Mouse (Mus musculus) CD4-positive naive resting alpha-beta T cell, adult 57 days (primary cell): ENCODE data around the gene Vps4a. TPM values are rescaled to one million over a fixed set of nuclear protein-coding genes. Genes with fewer than 3 reads are reported as not detected.

ENCODE experiments used
- total RNA-seq: library from RNA; stranded (reverse); gene quantifications from one replicate; pipeline ENCODE4 v1.2.4, GENCODE M21; 2023

Gene Vps4a
- total RNA-seq: 53.4 TPM

GRCm38 (mm10) chr8:107030650-107031576 is at the start of gene Vps4a:
Gene Vps4a, plus strand, starts transcription at chr8:107031222.

DNA sequence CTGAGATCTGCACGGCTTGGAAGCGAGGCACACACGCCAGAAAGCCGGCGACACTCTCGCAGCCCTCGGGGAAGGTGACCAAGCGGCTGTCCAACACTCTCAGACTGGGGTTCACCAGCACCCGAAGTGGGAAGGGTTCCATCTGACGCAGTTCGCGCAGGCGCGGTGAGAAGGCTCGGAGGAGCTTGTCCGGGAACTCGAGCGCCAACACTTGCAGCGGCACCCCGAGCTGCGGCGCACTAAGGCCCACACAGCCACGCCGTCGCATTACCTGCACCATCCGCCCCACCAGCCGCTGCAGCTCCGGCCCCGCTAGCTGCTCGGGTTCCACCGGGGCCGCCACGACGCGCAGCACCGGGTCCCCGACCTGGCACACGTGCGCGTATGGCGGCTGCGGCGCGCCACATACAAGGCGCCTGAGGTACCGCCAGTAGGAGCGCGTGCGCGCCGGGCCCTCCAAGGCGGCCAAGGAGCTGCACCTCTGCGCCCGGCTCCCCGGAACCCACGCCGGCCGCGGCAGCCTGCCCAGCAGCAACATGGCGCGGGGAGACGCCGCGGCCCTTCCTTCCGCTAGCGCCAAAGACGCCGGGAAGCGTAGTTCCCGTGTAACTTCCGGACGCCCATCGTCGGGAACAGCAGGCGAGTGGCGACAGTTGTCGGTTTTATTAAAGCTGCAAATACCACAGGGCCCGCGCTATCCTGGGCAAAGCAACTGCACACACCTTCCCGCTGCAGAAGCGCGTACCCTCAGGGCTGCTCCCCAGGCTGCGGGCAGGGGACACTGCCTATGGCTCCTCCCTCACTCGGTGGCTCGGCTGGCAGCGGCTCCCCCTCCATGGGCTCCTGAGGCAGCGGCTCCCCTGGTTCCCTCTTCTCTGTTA is 17.3 kb downstream of the Vps4a start, which contains the start of gene Pdf:
Gene Pdf, minus strand, starts transcription at position 554 of the 881 bp plus-strand sequence.

DNA sequence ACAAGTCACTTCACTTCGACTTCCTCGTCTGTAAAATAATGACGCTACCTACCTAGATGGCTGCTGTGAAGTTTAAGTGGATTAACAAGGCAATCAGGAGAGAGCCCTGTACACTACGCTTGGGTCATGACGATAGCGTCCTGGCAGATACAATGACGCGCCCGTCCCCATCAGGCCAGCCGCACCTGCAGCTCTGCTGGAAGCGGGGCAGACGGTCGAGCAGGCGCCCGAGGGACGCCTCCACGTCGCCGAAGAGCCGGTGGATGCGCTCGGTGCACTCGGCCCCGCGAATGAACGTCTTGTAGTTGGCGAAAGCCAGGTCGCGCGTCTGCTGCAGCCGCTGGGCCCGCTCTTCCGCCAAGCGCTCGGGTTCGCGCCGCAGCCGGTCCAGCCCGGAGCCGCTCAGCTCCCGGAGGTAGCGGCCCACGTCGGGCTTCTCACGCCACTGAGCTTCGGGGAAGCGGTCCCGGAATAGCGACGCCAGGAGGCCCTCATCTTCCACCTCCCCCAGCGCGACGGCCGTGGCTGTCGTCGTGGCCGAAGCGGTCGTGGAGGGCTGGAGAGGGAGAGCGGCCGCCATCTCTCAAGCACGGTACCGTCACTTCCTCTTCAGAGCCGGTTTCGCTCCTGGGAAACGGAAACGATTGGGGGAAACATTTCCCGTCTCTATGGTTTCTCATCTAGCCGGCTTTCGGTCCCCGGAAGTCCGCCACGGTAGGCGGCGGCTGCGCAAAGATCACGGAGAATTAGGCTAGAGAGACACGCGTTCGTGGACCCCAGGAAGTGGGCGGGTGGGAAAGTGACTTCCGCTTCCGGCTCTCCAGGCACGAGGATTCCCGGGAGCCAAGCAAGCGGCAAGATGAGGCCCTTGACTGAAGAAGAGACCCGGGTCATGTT is 25.3 kb downstream of the Vps4a start, which contains the start of the genes Cog8 and Nip7:
Gene Cog8, minus strand, starts transcription at position 614 of the 897 bp plus-strand sequence.
Gene Nip7, plus strand, starts transcription at position 802 of the 897 bp plus-strand sequence.

DNA sequence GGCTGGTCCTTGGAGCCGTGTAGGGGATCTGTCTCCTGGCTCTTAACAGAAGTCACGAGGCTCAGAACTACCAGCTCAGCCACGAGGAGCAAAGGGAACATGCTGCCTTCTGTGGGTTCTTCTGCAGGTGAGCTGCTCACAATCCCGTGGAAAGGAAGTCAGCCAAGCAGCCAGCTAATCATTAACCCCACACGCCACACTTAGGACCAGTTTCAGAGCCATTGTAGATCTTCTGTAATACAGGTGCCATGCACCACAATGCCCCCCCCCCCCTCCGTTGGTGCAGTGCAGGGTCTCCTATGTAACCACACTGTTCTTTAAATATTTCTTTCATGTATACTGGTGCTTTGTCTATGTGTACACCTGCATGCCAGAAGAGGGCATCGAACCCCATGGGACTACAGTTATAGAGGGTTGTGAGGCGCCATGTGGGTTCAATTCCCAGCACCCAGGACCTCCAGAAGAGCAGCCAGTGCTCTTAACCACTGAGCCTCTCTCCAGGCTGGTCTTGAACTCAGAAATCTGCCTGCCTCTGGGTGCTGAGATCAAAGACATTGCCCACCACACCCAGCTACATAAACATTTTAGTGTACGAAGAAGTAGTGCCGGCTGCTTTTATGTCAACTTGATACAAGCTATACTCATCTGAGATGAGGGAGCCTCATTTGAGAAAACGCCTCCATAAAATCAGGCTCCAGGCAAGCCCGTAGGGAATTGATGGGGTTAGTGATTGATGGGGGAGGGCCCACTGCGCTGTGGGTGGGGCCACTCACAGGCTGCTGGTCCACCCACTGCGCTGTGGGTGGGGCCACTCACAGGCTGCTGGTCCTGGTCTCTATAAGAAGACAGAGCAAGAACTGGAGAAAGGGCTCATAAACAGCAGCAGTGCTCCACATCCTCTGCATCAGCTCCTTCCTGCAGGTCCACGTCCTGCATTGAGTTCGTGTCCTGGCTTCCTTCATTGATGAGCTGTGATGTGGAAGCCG is 34.8 kb downstream of the Vps4a start, which contains the start of gene Tmed6:
Gene Tmed6, minus strand, starts transcription at position 134 of the 986 bp plus-strand sequence.

Other genes starting within 250 kb of the Vps4a start
- gene Has3, start 161.0 kb upstream of the Vps4a start, total RNA-seq: 0.68 TPM
- gene Utp4, start 137.6 kb upstream of the Vps4a start, total RNA-seq: 52.8 TPM
- gene Sntb2, start 95.5 kb upstream of the Vps4a start, total RNA-seq: 6.9 TPM
- gene Pdf, start 17.4 kb downstream of the Vps4a start, total RNA-seq: 8.3 TPM
- 37.7 TPM for gene Cog8, start 25.5 kb downstream of the Vps4a start, total RNA-seq
- 67.0 TPM for gene Nip7, start 25.7 kb downstream of the Vps4a start, total RNA-seq
- gene Tmed6, start 34.4 kb downstream of the Vps4a start, total RNA-seq: not detected
- 57.1 TPM for gene Terf2, start 65.3 kb downstream of the Vps4a start, total RNA-seq
- 27.7 TPM for gene Cyb5b, start 119.4 kb downstream of the Vps4a start, total RNA-seq